Mouse (Mus musculus) forebrain, embryonic 13.5 days (tissue): ENCODE data around the gene Esrra. TPM values are rescaled to one million over a fixed set of nuclear protein-coding genes. Genes with fewer than 3 reads are reported as not detected.

Experiments used
- ATAC-seq: fragments of 200-750 bp; cut with Nextera tagmentation; 2 replicates; pipeline ENCODE4 v1.8.0; 2017
- H3K27ac ChIP-seq: fragments of 300-500 bp; sonication (generic); 2 replicates; pipeline ENCODE4 v1.5.1; 2015; ENCODE audit warnings: inconsistent platforms, mild to moderate bottlenecking, moderate library complexity
- H3K27me3 ChIP-seq: fragments of 300-500 bp; sonication (generic); 2 replicates; pipeline ENCODE4 v1.6.1; 2015; ENCODE audit warnings: mild to moderate bottlenecking, inconsistent platforms
- H3K36me3 ChIP-seq: fragments of 300-500 bp; sonication (generic); 2 replicates; pipeline ENCODE4 v1.6.1; 2015; ENCODE audit warnings: mild to moderate bottlenecking, inconsistent platforms; ENCODE audit not compliant: poor library complexity, severe bottlenecking
- H3K4me1 ChIP-seq: fragments of 300-500 bp; sonication (generic); 2 replicates; pipeline ENCODE4 v1.6.1; 2015; ENCODE audit warnings: inconsistent platforms
- H3K4me2 ChIP-seq: fragments of 300-500 bp; sonication (generic); 2 replicates; pipeline ENCODE4 v1.6.1; 2015; ENCODE audit warnings: inconsistent platforms, mild to moderate bottlenecking, moderate library complexity
- H3K4me3 ChIP-seq: fragments of 300-500 bp; sonication (generic); 2 replicates; pipeline ENCODE4 v1.5.1; 2015; ENCODE audit warnings: mild to moderate bottlenecking, inconsistent platforms
- H3K9ac ChIP-seq: fragments of 300-500 bp; sonication (generic); 2 replicates; pipeline ENCODE4 v1.6.1; 2015; ENCODE audit warnings: mild to moderate bottlenecking, inconsistent platforms
- H3K9me3 ChIP-seq: fragments of 300-500 bp; sonication (generic); replicated peaks from 2 replicates; pipeline ENCODE4 v1.6.1; 2016; ENCODE audit warnings: inconsistent platforms
- WGBS: fragments of 180-500 bp; shearing (Covaris S2); methylation state at CpG from one replicate; pipeline ENCODE4 v1.1.7; 2015; 5-methylcytosine and 5-hydroxymethylcytosine counted together
- polyA plus RNA-seq: library from polyadenylated mRNA; unstranded; fragments of >200 nt; fragmentation: Nextera tagmentation; extraction: Ambion mirVana; gene quantifications from 2 replicates; pipeline ENCODE4 v1.2.1, GENCODE M21; 2015

The Esrra gene
- polyA plus RNA-seq, 1 experiment from 2014 or later = 15.7 TPM

- Histone ChIP-seq H3K4me3 (peak overlapping the region; percentile 60), H3K27ac (peak overlapping the region; percentile 97), H3K9me3 (no peaks in the 10 kb centered on the region), H3K4me2 (peak overlapping the region; percentile 98), H3K27me3 (no peaks in the 10 kb centered on the region), H3K36me3 (peaks cover 17% of the 10 kb centered on the region; the same call in 1 of the 2 replicates), H3K9ac (peak overlapping the region; percentile 84), H3K4me1 (peaks cover 27% of the 10 kb centered on the region)
- ATAC-seq = peak; percentile 87
- WGBS = under 1% methylated on average over 35 of the region's 35 CpGs
Observed at GRCm38 (mm10) chr19:6951381-6951968, 29.9 kb upstream of the Esrra start.

- ATAC-seq = peak; percentile 61
- H3K4me1 ChIP-seq = peaks cover 27% of the 10 kb centered on the region
- H3K9me3 ChIP-seq = no peaks in the 10 kb centered on the region
- H3K27ac ChIP-seq = peak overlapping the region; percentile 97
- 1% methylated on average over 28 of the region's 28 CpGs for WGBS
- H3K36me3 ChIP-seq = peaks cover 16% of the 10 kb centered on the region
- H3K9ac ChIP-seq = peak overlapping the region; percentile 84
- H3K27me3 ChIP-seq = no peaks in the 10 kb centered on the region
- peak overlapping the region; percentile 98 for H3K4me2 ChIP-seq
- H3K4me3 ChIP-seq = peak overlapping the region; percentile 60
Observed at GRCm38 (mm10) chr19:6950613-6951153, 29.1 kb upstream of the Esrra start.

DNA sequence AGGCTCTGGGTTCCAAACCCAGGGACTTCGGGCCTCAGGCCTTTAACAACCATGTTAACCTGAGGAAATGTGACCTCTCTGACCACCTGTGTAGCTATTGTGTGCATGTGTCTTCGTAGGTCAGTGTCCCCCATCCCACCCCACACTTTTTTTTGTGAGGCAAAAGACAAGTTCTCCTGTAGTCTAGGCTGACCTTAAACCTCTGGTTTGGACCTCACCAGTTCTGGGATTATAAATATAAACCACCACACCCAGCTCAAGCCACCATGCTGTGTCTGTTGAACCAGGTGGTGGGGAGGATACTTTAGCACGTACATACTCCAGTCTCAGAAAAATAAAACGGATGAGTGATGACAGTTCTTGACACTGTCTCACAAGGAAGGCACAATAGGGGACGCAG is 28.3 kb upstream of the Esrra start:
- Histone ChIP-seq H3K4me2 (peak overlapping the region; percentile 98), H3K9ac (peak overlapping the region; percentile 84), H3K27me3 (no peaks in the 10 kb centered on the region), H3K4me1 (peaks cover 27% of the 10 kb centered on the region), H3K36me3 (peaks cover 16% of the 10 kb centered on the region), H3K4me3 (peak overlapping the region; percentile 60), H3K9me3 (no peaks in the 10 kb centered on the region), H3K27ac (peak overlapping the region; percentile 97; the same call in 1 of the 2 replicates)
- WGBS = 54% methylated on average over 5 of the region's 5 CpGs
- no peak for ATAC-seq

- Histone ChIP-seq H3K36me3 (peaks cover 15% of the 10 kb centered on the region), H3K9me3 (no peaks in the 10 kb centered on the region), H3K4me2 (peak overlapping the region; percentile 98; the same call in 1 of the 2 replicates), H3K27me3 (no peaks in the 10 kb centered on the region), H3K9ac (no peak overlapping the region), H3K4me3 (no peak overlapping the region), H3K4me1 (peaks cover 27% of the 10 kb centered on the region), H3K27ac (no peak overlapping the region)
- no peak for ATAC-seq
- WGBS = 90% methylated on average over 5 of the region's 5 CpGs
Observed at GRCm38 (mm10) chr19:6949532-6949931, 27.9 kb upstream of the Esrra start.

GRCm38 (mm10) chr19:6948186-6948585 is 26.6 kb upstream of the Esrra start:
- no peaks in the 10 kb centered on the region for H3K27me3 ChIP-seq
- H3K9ac ChIP-seq = 0 out of 2 replicates have a peak overlapping the region, but pooled peaks have one; percentile 12
- ATAC-seq = no peak
- H3K4me3 ChIP-seq = no peak overlapping the region
- H3K27ac ChIP-seq = no peak overlapping the region
- H3K4me1 ChIP-seq = peaks cover 27% of the 10 kb centered on the region
- 79% methylated on average over 4 of the region's 4 CpGs for WGBS
- peaks cover 15% of the 10 kb centered on the region for H3K36me3 ChIP-seq
- H3K9me3 ChIP-seq = no peaks in the 10 kb centered on the region
- no peak overlapping the region for H3K4me2 ChIP-seq

GRCm38 (mm10) chr19:6947742-6948141 is 26.1 kb upstream of the Esrra start:
- 54% methylated on average over 4 of the region's 4 CpGs for WGBS
- no peak for ATAC-seq
- no peak overlapping the region for H3K27ac ChIP-seq
- no peak overlapping the region for H3K4me3 ChIP-seq
- H3K36me3 ChIP-seq = peaks cover 15% of the 10 kb centered on the region
- no peaks in the 10 kb centered on the region for H3K9me3 ChIP-seq
- 0 out of 2 replicates have a peak overlapping the region, but pooled peaks have one; percentile 12 for H3K9ac ChIP-seq
- H3K27me3 ChIP-seq = no peaks in the 10 kb centered on the region
- H3K4me1 ChIP-seq = peaks cover 27% of the 10 kb centered on the region
- no peak overlapping the region for H3K4me2 ChIP-seq

GRCm38 (mm10) chr19:6943709-6944108 is 22.1 kb upstream of the Esrra start:
- H3K9ac ChIP-seq = no peak overlapping the region
- WGBS = 90% methylated on average over 6 of the region's 6 CpGs

GRCm38 (mm10) chr19:6942764-6943163 is 21.2 kb upstream of the Esrra start:
- ATAC-seq = no peak
- H3K9me3 ChIP-seq = no peaks in the 10 kb centered on the region
- peak overlapping the region; percentile 90 for H3K27ac ChIP-seq
- H3K36me3 ChIP-seq = peaks cover 10% of the 10 kb centered on the region
- 25% methylated on average over 5 of the region's 5 CpGs for WGBS
- H3K4me3 ChIP-seq = peak overlapping the region; percentile 86
- H3K9ac ChIP-seq = peak overlapping the region; percentile 95
- peaks cover 41% of the 10 kb centered on the region for H3K4me1 ChIP-seq
- peaks cover 4% of the 10 kb centered on the region; the same call in 1 of the 2 replicates for H3K27me3 ChIP-seq
- peak overlapping the region; percentile 99 for H3K4me2 ChIP-seq

More at GRCm38 (mm10) chr19:6943709-6944108, 22.1 kb upstream of the Esrra start:
- H3K27me3 ChIP-seq = no peaks in the 10 kb centered on the region
- H3K4me2 ChIP-seq = no peak overlapping the region
- peaks cover 32% of the 10 kb centered on the region for H3K4me1 ChIP-seq
- no peaks in the 10 kb centered on the region for H3K9me3 ChIP-seq
- H3K4me3 ChIP-seq = no peak overlapping the region
- H3K27ac ChIP-seq = no peak overlapping the region
- ATAC-seq = no peak
- H3K36me3 ChIP-seq = peaks cover 10% of the 10 kb centered on the region

- H3K4me3 ChIP-seq = peak within 1 kb of the TSS; percentile 86
- H3K4me2 ChIP-seq = peak within 1 kb of the TSS; percentile 99
- peaks cover 10% of the 10 kb centered on the region for H3K36me3 ChIP-seq
- H3K9me3 ChIP-seq = no peaks in the 10 kb centered on the region
- peaks cover 43% of the 10 kb centered on the region for H3K4me1 ChIP-seq
- under 1% methylated on average over 27 of the region's 27 CpGs for WGBS
- ATAC-seq = peak; percentile 84
- H3K9ac ChIP-seq = peak within 1 kb of the TSS; percentile 95
- H3K27ac ChIP-seq = peak within 1 kb of the TSS; percentile 90
- peaks cover 4% of the 10 kb centered on the region; the same call in 1 of the 2 replicates for H3K27me3 ChIP-seq
Observed at GRCm38 (mm10) chr19:6942249-6942691, 20.7 kb upstream of the Esrra start, which contains the start of gene Gpr137. TSS of gene Gpr137 (minus strand) at chr19:6942480.

GRCm38 (mm10) chr19:6941372-6942248 is 20.0 kb upstream of the Esrra start, which contains the start of gene Bad:
TSS of gene Bad (plus strand) at chr19:6941861.
- peaks cover 10% of the 10 kb centered on the region for H3K36me3 ChIP-seq
- 0% methylated on average over 81 of the region's 83 CpGs for WGBS
- no peaks in the 10 kb centered on the region for H3K9me3 ChIP-seq
- H3K27ac ChIP-seq = peak within 1 kb of the TSS; percentile 90
- peak within 1 kb of the TSS; percentile 86 for H3K4me3 ChIP-seq
- H3K27me3 ChIP-seq = peaks cover 4% of the 10 kb centered on the region; the same call in 1 of the 2 replicates
- peak within 1 kb of the TSS; percentile 99 for H3K4me2 ChIP-seq
- peak within 1 kb of the TSS; percentile 95 for H3K9ac ChIP-seq
- peak; percentile 90 for ATAC-seq
- peaks cover 43% of the 10 kb centered on the region for H3K4me1 ChIP-seq

DNA sequence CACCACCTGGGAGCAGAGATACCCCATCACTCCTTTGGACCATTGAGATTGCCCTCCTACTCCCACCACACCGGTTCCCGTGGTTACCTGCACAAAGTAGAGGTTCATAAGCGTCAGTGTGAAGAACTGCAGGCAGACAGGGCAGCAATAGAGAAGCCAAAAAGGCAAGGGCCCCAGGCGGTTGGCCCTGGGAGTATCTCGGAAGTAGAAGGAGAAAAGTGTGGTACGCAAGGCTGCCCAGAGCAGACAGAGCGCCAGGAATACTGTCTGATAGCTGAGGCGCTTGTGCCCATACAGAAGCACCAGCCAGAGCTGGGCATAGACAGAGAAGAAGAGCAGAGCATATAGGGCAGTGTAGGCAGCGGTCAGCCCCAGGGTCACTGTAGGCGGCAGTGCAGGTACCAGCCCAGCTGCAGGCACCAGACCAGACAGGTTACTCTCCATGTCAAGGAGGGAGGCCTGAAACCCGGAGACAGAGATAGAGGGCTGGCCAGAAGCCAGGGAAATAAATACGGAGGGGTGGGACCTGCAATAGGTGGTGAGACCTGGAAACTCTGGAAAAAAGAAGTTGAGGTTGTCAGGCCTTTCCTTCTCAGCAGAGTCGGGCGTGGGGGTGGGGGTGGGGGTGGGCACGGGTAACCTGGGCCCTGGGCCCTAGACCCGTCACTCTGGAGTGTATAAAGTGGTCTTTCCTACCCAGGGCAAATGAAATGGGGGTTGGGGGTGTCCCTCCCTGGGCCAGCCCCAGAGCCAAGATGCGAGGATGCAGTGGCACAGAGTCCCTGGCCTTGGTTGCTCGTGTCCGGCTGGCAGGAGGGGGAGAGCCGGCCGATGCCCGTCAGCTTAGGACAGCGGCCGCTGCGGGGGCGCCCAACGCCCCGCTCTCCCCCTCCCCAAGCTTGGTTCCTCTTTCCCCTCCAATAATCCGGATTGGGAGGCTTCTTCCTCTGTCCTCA is 19.1 kb upstream of the Esrra start:
- 21% methylated on average over 28 of the region's 29 CpGs for WGBS
- no peaks in the 10 kb centered on the region for H3K9me3 ChIP-seq
- peak overlapping the region; percentile 99 for H3K4me2 ChIP-seq
- H3K9ac ChIP-seq = peak overlapping the region; percentile 95
- peak overlapping the region; percentile 59; the same call in 1 of the 2 replicates for H3K27ac ChIP-seq
- peaks cover 43% of the 10 kb centered on the region for H3K4me1 ChIP-seq
- H3K4me3 ChIP-seq = peak overlapping the region; percentile 86
- peaks cover 8% of the 10 kb centered on the region for H3K36me3 ChIP-seq
- H3K27me3 ChIP-seq = peaks cover 12% of the 10 kb centered on the region
- ATAC-seq = peak; percentile 25
